Mouse (Mus musculus) lung, adult 2 months (tissue): ENCODE measurements around the gene Nbeal2. TPM values are rescaled to one million over a fixed set of nuclear protein-coding genes. Genes with fewer than 3 reads are reported as not detected.
"Not testable (repeated sequence)": the region's sequence is repeated elsewhere in the genome, so short reads cannot be mapped to it uniquely, and the experiment has no call there.

Experiments
- DNase-seq: peaks from one replicate; pipeline ENCODE4 v3.0.0; 2022
- H3K4me1 ChIP-seq: fragments of 200-500 bp; 2 replicates; pipeline ENCODE4 v1.6.1; 2011; ENCODE audit warnings: low read length; ENCODE audit not compliant: control insufficient read depth, insufficient read depth
- H3K4me3 ChIP-seq: fragments of 200-500 bp; replicated peaks from 2 replicates; pipeline ENCODE3; 2011; ENCODE audit warnings: low read depth, mild to moderate bottlenecking, control low read depth, low read length; ENCODE audit errors: extremely low read depth
- CTCF ChIP-seq: fragments of 200-500 bp; IDR thresholded peaks from 2 replicates; pipeline ENCODE4 v1.5.1; 2011; ENCODE audit warnings: mild to moderate bottlenecking, low read length, control low read depth; ENCODE audit not compliant: insufficient read depth
- POLR2A ChIP-seq: fragments of 200-500 bp; IDR thresholded peaks from 2 replicates; pipeline ENCODE4 v1.6.1; 2011; ENCODE audit warnings: low read depth, mild to moderate bottlenecking, control low read depth, low read length, borderline replicate concordance; ENCODE audit errors: extremely low read depth
- WGBS: fragments of 180-500 bp; shearing (Covaris S2); methylation state at CpG from one replicate; pipeline ENCODE4 v1.1.7; 2018; 5-methylcytosine and 5-hydroxymethylcytosine counted together
- polyA plus RNA-seq: library from polyadenylated mRNA; depleted of rRNA; stranded (reverse); fragments of >200 nt; gene quantifications from 2 replicates; pipeline ENCODE4 v1.2.3, GENCODE M21; 2012

Gene Nbeal2
- polyA plus RNA-seq, 1 experiment, result 66.4 TPM

GRCm38 (mm10) chr9:110687061-110687460 is 33.1 kb upstream of the Nbeal2 start:
- Histone ChIP-seq H3K4me3 (no peak overlapping the region), H3K4me1 (peaks cover 46% of the 10 kb centered on the region)
- DNase-seq, result no peak
- 78% methylated on average over 5 of the region's 5 CpGs for WGBS
- TF ChIP-seq POLR2A, result no peak
- no peak for TF ChIP-seq CTCF

DNA sequence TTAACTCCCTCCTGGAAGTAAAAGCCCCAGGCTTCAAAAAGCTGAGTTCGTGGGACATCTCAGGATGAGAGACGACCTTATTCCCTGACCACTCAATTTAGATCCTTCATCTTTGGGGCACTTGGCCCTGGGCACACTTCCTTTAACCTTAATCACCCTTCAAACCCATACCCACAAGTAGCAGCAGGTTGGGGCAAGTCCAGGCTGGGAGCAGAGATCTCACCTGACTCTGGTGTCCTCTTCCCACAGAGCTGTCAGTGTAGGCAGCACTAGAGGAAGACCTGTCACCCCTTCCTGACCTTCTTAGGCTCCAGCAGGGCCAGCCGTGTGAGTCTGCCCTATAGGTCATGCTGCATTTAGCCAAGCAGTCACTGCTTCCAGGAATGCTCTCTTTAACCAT is 32.5 kb upstream of the Nbeal2 start:
- no peak for TF ChIP-seq POLR2A
- no peak for TF ChIP-seq CTCF
- no peak for DNase-seq
- H3K4me3 ChIP-seq, result no peak overlapping the region
- WGBS, result 64% methylated on average over 3 of the region's 3 CpGs
- peaks cover 48% of the 10 kb centered on the region for H3K4me1 ChIP-seq

- WGBS, result 43% methylated on average over 5 of the region's 5 CpGs
- no peak for DNase-seq
- H3K4me3 ChIP-seq, result no peak overlapping the region
- H3K4me1 ChIP-seq, result peaks cover 48% of the 10 kb centered on the region
- TF ChIP-seq CTCF, result no peak
- TF ChIP-seq POLR2A, result no peak
Measured at GRCm38 (mm10) chr9:110685591-110685990, 31.6 kb upstream of the Nbeal2 start.

GRCm38 (mm10) chr9:110685187-110685586 is 31.2 kb upstream of the Nbeal2 start:
- H3K4me1 ChIP-seq, result peaks cover 47% of the 10 kb centered on the region
- no peak for DNase-seq
- H3K4me3 ChIP-seq, result no peak overlapping the region
- WGBS, result 75% methylated on average over 8 of the region's 8 CpGs
- no peak for TF ChIP-seq POLR2A
- no peak for TF ChIP-seq CTCF

- peak; percentile 87 for DNase-seq
Measured at GRCm38 (mm10) chr9:110684100-110684831, 30.3 kb upstream of the Nbeal2 start.

GRCm38 (mm10) chr9:110683574-110684099 is 29.7 kb upstream of the Nbeal2 start:
- 29% methylated on average over 4 of the region's 4 CpGs for WGBS
- Histone ChIP-seq H3K4me1 (peaks cover 45% of the 10 kb centered on the region), H3K4me3 (no peak overlapping the region)
- TF ChIP-seq CTCF, result no peak
- TF ChIP-seq POLR2A, result no peak
- DNase-seq, result peak; percentile 50

More at GRCm38 (mm10) chr9:110684100-110684831, 30.3 kb upstream of the Nbeal2 start:
- H3K4me1 ChIP-seq, result peaks cover 45% of the 10 kb centered on the region
- WGBS, result 16% methylated on average over 6 of the region's 6 CpGs
- no peak overlapping the region for H3K4me3 ChIP-seq
- TF ChIP-seq CTCF (no peak), POLR2A (no peak)

DNA sequence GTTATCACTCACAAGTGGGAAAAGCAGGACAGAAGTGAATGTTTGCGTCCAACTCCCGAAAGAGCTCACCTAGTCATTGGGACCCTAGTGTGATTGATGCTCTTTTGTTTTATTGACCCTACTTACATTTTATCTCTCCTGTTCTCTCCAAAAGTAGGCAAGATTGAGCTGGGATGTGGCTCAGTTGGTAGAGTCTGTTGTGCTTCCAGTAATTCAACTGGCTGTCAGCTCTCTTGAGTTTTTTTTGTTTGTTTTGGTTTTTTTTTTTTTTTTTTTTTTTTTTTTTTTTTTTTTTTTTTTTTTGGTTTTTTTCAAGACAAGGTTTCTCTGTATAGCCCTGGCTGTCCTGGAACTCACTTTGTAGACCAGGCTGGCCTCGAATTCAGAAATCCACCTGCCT is 28.7 kb upstream of the Nbeal2 start:
- DNase-seq, H3K4me3 ChIP-seq: not testable (repeated sequence)
- peaks cover 45% of the 10 kb centered on the region for H3K4me1 ChIP-seq
- WGBS, result 58% methylated on average over 3 of the region's 3 CpGs

DNA sequence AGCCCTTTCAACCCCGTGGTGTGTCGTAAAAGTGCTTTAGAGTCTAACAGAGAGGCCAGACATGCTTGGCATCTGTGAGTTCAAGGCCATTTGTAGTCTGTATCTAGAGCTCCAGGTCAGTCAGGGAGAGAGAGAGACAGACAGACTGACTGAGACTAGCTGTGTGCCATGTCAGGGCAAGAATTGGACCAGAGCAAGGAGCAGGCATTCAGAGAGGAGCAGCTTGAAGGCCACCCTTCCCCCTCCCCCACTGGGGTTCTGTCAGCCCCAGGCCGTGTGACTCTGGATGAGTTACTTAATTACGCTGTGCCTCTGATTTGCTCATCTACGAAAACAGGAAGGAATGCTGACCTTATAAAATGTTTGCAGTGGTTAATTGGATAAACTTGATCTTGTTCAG is 28.3 kb upstream of the Nbeal2 start:
- H3K4me3 ChIP-seq, result no peak overlapping the region
- WGBS, result 39% methylated on average over 5 of the region's 5 CpGs
- H3K4me1 ChIP-seq, result peaks cover 48% of the 10 kb centered on the region
- no peak for TF ChIP-seq CTCF
- no peak for DNase-seq

- TF ChIP-seq POLR2A (no peak), CTCF (no peak)
- 72% methylated on average over 9 of the region's 9 CpGs for WGBS
- H3K4me3 ChIP-seq, result no peak overlapping the region
- H3K4me1 ChIP-seq, result peaks cover 50% of the 10 kb centered on the region
- DNase-seq, result no peak
Measured at GRCm38 (mm10) chr9:110681817-110682216, 27.9 kb upstream of the Nbeal2 start.

DNA sequence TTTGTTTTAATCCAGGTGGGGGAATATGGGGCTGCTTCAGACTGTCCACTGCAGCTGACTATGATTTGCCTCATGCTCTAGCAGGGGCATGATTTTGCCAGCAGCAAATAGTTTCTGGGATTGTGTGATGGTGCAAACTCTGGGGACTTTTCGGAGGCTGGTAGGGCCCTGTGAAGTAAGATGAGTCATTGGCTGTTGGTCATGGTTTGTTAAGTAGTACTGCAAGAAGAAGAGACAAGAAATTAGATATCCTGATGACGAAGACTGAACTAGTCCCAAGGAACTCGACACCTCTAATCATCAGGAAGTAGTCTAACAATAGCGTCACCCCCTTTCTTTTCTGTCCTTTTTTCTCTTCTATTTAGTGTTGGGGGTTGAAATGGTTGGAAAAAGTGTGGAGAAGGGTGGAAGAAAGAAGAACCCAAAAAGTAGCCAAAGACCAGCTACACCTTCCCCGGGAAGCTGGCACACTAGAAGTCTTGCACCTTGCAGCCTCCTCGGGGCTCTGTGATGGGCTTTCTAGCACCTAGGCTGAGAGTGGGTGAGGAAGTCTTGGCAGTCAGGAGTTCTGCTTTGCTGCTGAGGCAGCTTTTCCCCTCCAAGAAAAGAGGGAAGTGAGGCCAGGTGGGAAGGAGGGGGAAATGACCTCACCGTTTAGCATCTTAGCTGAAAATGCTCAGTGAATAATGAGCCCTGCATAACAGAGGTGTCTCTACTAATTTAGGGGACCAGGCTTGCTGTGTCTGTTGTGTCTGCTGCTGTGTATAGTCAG is 27.0 kb upstream of the Nbeal2 start:
- peaks cover 49% of the 10 kb centered on the region for H3K4me1 ChIP-seq
- TF ChIP-seq POLR2A (no peak), CTCF (no peak)
- 65% methylated on average over 7 of the region's 7 CpGs for WGBS
- H3K4me3 ChIP-seq, result no peak overlapping the region
- no peak for DNase-seq
